Mouse (Mus musculus): ENCODE measurements around the gene Stx2. TPM values are rescaled to one million over a fixed set of nuclear protein-coding genes. Genes with fewer than 3 reads are reported as not detected.

Stx2 gene
- total and polyA plus RNA-seq, 3 experiments = 0.74 to 5.2 (median 2.5) TPM

GRCm38 (mm10) chr5:128971298-128971697, 37.1 kb downstream of the Stx2 start:
- Histone ChIP-seq H3K9me3 (replicated peaks; ENCODE audit: low read length) (peaks cover 58% of the 10 kb centered on the region), H3K27ac (ENCODE audit: insufficient read depth, low read depth) (no peak overlapping the region), H3K4me1 (ENCODE audit: control insufficient read depth in 1 of 2, insufficient read depth in 2 of 2) (no peaks in the 10 kb centered on the region), H3K27me3 (replicated peaks) (no peaks in the 10 kb centered on the region), H3K4me3 (replicated peaks in 1 of 3; ENCODE audit: low read depth in 2 of 3, low read length in 2 of 3, poor library complexity in 1 of 3) (no peak overlapping the region), H3K4me2 (ENCODE audit: insufficient read depth, low read depth, poor library complexity, severe bottlenecking) (no peak overlapping the region), H3K9ac (ENCODE audit: insufficient read depth, low read depth) (no peak overlapping the region), H3K36me3 (replicated peaks in 1 of 2; ENCODE audit: control insufficient read depth in 1 of 2, insufficient read depth in 1 of 2, low read length in 1 of 2) (no peaks in the 10 kb centered on the region), H3K79me2 (replicated peaks; ENCODE audit: control insufficient read depth, extremely low read depth, insufficient read depth, poor library complexity, severe bottlenecking) (no peaks in the 10 kb centered on the region)
- TF ChIP-seq JUN (IDR thresholded peaks at IDR 0.05; ENCODE audit: insufficient read depth, low read depth, low read length) (no peak), RAD21 (IDR thresholded peaks at IDR 0.05; ENCODE audit: low read depth, low read length) (peak; percentile 41), CTCF (conservative IDR thresholded peaks at IDR 0.05 in 1 of 2, IDR thresholded peaks at IDR 0.05 in 1 of 2; ENCODE audit: low read depth in 2 of 2, low read length in 2 of 2) (peak in 1 of 2 experiments; percentile 48; a peak in 2 of 4 replicates)
- dilution Hi-C loops (cut with MboI; ENCODE audit: extremely low pct_ligation_motif_present, extremely low pct_unique_long_range_greater_than_20kb, low sequenced_read_pairs) (no loop called here), in situ Hi-C loops (cut with MboI; ENCODE audit: low pct_ligation_motif_present, low pct_unique_long_range_greater_than_20kb, low sequenced_read_pairs) (no loop called here)
- peak; percentile 13 for DNase-seq (ENCODE audit: extremely low read depth)

DNA sequence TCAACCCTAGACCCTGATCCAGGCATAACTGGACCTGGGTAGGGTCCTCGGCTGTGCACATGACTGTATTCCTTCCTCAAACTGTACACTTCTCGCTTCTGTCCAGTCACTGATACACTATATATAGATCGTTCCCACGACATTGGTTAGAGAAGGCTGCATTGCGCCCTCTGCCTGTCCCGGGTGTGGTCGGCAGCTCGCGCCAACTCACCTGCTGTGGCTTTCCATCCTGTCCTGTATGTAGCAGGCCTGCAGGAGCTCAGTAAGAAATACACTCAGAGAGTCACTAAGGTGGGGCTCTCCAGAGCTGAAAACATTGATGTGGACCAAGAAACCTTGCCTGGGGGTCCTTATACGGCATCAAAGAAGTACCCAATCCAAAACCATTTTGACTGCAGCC, 37.5 kb downstream of the Stx2 start:
- no peak for DNase-seq (ENCODE audit: extremely low read depth)
- dilution Hi-C loops (cut with MboI; ENCODE audit: extremely low pct_ligation_motif_present, extremely low pct_unique_long_range_greater_than_20kb, low sequenced_read_pairs) (no loop called here), in situ Hi-C loops (cut with MboI; ENCODE audit: low pct_ligation_motif_present, low pct_unique_long_range_greater_than_20kb, low sequenced_read_pairs) (no loop called here)
- no peaks in the 10 kb centered on the region for H3K4me1 ChIP-seq (ENCODE audit: control insufficient read depth in 1 of 2, insufficient read depth in 2 of 2)
- no peak overlapping the region for H3K4me3 ChIP-seq (replicated peaks in 1 of 3; ENCODE audit: low read depth in 2 of 3, low read length in 2 of 3, poor library complexity in 1 of 3)
- no peak overlapping the region for H3K4me2 ChIP-seq (ENCODE audit: insufficient read depth, low read depth, poor library complexity, severe bottlenecking)
- no peaks in the 10 kb centered on the region for H3K36me3 ChIP-seq (replicated peaks in 1 of 2; ENCODE audit: control insufficient read depth in 1 of 2, insufficient read depth in 1 of 2, low read length in 1 of 2)
- H3K79me2 ChIP-seq (replicated peaks; ENCODE audit: control insufficient read depth, extremely low read depth, insufficient read depth, poor library complexity, severe bottlenecking) = no peaks in the 10 kb centered on the region
- H3K9me3 ChIP-seq (replicated peaks; ENCODE audit: low read length) = peaks cover 58% of the 10 kb centered on the region
- H3K27me3 ChIP-seq (replicated peaks) = no peaks in the 10 kb centered on the region
- no peak overlapping the region for H3K9ac ChIP-seq (ENCODE audit: insufficient read depth, low read depth)
- TF ChIP-seq ETS1 (conservative IDR thresholded peaks at IDR 0.05; ENCODE audit: low read depth, low read length) (no peak), EP300 (IDR thresholded peaks at IDR 0.05; ENCODE audit: low read length) (no peak), MAZ (IDR thresholded peaks at IDR 0.05; ENCODE audit: low read depth, low read length) (no peak), GABPA (IDR thresholded peaks at IDR 0.05; ENCODE audit: insufficient replicate concordance, low read depth, low read length) (no peak), CHD1 (IDR thresholded peaks at IDR 0.05; ENCODE audit: low read depth, low read length) (no peak), SMC3 (IDR thresholded peaks at IDR 0.05; ENCODE audit: low read depth, low read length) (no peak), MYC (IDR thresholded peaks at IDR 0.05; ENCODE audit: low read depth, low read length) (no peak), NRF1 (IDR thresholded peaks at IDR 0.05; ENCODE audit: low read depth, low read length) (no peak), ZMIZ1 (IDR thresholded peaks at IDR 0.05; ENCODE audit: low read depth, low read length) (no peak), MAX (IDR thresholded peaks at IDR 0.05; ENCODE audit: low read length) (no peak), CHD2 (IDR thresholded peaks at IDR 0.05; ENCODE audit: low read length) (no peak), ZC3H11A (IDR thresholded peaks at IDR 0.05; ENCODE audit: low read depth, low read length) (no peak), NELFE (IDR thresholded peaks at IDR 0.05; ENCODE audit: low read depth, low read length) (no peak), E2F4 (IDR thresholded peaks at IDR 0.05; ENCODE audit: insufficient replicate concordance, low read depth, low read length) (no peak), JUND (conservative IDR thresholded peaks at IDR 0.05; ENCODE audit: low read depth, low read length) (no peak), TBP (conservative IDR thresholded peaks at IDR 0.05; ENCODE audit: low read depth, low read length) (no peak)
- H3K27ac ChIP-seq (ENCODE audit: insufficient read depth, low read depth) = no peak overlapping the region
